Mouse (Mus musculus) MN1 (cell line): ENCODE measurements around the gene Ush1c.

ENCODE experiments used
- DNase-seq: peaks from one replicate; pipeline ENCODE4 v3.0.0-alpha.2; 2016; ENCODE audit warnings: low spot score

Gene Ush1c

GRCm38 (mm10) chr7:46238346-46238745, at the start of gene Ush1c:
Gene Ush1c (minus strand): TSS chr7:46238503.
- DNase-seq, result no peak

DNA sequence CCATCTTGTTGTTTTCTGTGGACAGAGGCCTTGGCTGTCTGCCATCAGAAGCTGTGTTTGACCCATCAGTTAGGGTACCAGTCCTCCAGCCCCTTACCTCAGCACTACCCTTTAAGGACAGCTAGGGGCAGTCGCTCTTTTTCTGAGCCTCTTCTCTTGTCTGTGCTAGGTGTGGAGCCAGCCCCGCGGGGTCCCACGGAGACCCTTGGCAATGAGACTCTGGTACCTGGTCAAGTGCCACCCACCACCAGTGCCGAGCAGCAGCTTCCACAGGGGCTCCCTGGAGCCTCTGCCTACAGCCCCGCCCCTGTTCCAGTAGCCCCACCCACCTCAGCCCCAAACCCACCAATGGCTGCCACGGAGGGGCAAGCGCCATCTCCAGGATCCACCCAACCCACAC, 48.7 kb upstream of the Ush1c start:
- no peak for DNase-seq

DNA sequence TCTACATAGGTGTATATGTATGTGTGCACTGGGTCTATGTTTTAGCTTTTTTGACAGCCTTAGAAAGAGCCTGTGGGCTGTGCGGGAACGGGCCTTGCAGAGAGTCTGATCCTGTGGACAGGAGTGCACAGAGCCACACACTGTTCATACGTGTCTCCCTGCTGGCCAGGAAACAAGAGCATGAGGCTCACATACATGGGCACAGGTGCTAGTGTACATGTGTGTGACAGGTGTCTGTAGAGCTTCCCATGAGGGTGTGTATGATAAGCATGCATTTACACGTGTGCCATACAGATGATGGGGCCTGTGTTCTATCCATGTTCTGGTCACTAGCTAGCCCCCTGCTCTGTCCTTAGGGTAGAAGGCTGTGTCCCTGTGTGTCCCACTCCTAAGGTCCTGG, 48.1 kb upstream of the Ush1c start:
- no peak for DNase-seq

- DNase-seq, result no peak
These were observed 47.0 kb upstream of the Ush1c start for GRCm38 (mm10) chr7:46285161-46285839.

DNA sequence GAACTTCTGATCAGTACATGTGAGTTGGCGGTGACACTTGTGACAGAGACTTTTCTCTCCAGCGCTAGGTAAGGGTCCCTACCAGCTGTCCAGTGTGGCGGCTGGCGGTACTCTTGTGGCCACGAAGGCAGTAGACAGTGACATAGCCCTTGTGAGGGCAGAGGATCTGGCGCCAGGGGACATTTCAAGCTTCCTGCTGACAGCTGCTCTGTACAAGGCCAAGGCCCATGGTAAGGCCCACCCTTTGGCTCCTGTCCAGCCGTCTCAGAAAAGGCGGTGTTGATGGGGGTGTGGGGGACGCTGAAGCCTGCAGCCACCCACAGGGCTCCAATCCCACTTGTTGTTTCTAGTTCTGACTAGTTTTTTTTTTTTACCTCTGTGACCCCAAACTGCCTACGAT, 45.4 kb upstream of the Ush1c start:
- DNase-seq, result no peak

- no peak for DNase-seq
These were observed 44.0 kb upstream of the Ush1c start for GRCm38 (mm10) chr7:46282276-46282675.

- DNase-seq, result no peak
These were observed 42.6 kb upstream of the Ush1c start for GRCm38 (mm10) chr7:46280896-46281295.

DNA sequence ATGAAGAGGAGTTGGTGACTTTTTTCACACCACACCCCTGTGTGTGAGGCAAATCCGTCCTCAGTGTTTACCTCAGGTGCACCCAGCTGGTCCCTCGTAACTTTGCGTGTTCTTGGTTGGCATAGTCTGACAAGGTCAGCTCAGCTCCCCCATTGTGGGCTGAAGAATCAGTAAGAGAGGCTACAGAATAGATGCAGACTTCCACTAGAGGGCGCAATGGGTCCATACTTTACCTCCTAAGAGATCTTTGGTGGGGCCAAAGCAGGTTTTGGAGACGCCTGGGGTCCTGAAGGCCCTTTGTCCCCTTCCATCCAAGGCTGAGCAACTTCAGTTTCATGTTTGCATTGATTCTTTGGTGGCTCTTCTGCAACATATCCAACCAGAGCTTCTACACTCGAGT, 41.6 kb upstream of the Ush1c start:
- DNase-seq, result peak; percentile 54

- DNase-seq, result no peak
These were observed 37.9 kb upstream of the Ush1c start for GRCm38 (mm10) chr7:46276156-46276555.

- DNase-seq, result no peak
These were observed 13.5 kb upstream of the Ush1c start for GRCm38 (mm10) chr7:46251841-46252240.

GRCm38 (mm10) chr7:46247606-46248005, 9.3 kb upstream of the Ush1c start:
- no peak for DNase-seq

DNA sequence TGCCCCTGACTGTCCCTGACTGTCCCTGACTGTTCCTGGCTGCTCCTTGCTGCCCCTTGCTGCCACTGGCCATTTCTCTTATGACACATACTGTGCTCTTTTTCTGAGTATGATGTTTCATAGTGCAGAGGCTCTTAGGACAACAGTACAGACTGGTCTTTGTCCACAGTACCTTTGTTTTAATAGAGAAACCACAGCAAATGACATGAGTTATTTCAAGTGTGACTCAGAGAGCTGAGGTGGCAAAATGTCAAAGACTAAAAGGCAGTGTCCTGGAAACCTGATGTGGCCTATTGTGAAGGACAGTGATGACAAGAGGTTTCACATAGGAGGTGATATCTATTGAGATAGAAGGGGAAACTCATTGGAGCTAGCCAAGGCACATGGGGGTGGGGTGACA, 8.6 kb upstream of the Ush1c start:
- DNase-seq, result no peak

DNA sequence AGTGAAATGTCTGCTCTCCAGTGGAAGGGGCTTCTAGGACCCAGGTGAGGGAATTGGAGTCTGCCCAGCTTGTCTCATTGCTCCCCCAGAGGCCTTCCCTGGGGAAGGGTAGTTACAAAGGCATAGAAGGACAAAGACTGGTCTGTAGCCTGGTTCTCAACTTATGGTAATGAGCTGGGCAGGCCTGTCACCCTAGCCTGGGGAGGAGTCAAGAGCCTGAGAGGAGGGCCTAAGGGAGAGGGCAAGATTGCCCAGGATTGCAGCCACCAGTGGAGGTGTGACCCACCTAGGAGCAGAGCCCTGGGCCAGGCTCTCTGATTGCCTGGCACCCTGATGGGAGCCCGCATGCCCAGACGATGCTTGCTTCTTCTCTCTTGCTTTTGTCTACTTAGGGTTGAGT, 2.4 kb upstream of the Ush1c start, which contains the start of gene Otog:
TSS of gene Otog (plus strand) at position 292 of the 400 bp plus-strand sequence.
- DNase-seq, result no peak

DNA sequence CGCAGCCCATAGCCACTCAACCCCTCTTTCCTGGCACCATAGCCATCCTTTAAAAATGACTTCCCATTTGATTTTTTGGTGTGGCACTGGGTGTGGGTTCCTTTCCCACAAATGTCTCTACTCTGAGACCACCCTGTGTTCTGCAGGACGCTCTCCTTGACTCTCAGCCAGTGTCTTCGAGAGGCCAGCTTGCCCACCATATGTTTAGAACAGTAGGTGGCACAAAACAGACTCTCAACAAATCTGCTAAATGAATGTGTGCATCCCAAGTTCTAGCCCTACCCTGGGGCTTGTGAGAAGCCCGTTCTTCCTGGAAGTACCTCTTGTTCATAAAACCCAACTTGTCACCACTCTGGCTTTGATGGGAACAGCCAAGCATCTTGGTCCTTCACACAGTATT, 1.8 kb upstream of the Ush1c start:
- no peak for DNase-seq

DNA sequence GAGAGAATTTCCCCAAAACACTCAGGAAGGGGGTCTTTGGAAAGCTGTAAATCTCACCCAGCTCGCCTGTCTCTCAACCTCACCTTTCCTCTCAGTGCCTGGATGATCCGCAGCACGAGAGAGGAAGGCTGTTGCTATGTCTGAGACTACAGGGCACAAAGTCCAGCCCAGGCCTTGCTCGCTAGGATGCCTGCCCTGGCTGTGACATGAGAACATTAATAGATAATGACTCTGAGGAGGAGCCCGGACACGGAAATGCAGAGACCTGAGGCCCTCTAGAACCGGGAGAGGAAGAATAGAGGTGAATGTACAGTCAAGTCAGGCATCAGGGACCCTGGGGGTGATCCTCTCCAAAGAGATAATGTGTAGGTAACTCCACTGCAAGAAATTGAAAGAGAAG, 1.1 kb downstream of the Ush1c start:
- DNase-seq, result no peak

- DNase-seq, result no peak
These were observed 1.9 kb downstream of the Ush1c start for GRCm38 (mm10) chr7:46236363-46236762.

GRCm38 (mm10) chr7:46235948-46236347, 2.4 kb downstream of the Ush1c start:
- DNase-seq, result no peak

DNA sequence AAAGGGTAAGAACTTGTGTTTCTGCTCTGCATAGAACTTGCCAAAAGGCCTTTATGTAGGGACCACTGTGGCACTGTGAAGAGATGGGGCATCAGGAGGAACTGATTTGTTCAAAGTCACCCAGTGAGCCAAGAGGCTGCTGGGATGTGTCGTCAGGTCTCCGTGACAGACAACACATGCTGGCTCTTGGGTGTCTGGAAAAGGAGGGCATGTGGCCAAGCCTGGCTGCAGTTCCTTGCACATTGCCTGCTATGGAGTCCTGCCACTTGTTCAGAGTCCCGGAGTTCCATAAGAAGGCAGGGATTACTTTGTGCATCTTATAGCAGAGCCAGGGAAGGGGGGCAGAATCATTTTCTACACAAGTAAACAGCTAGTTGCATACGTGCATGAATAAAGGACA, 11.4 kb downstream of the Ush1c start:
- peak; percentile 63 for DNase-seq

GRCm38 (mm10) chr7:46226253-46226652, 12.1 kb downstream of the Ush1c start:
- peak; percentile 57 for DNase-seq

DNA sequence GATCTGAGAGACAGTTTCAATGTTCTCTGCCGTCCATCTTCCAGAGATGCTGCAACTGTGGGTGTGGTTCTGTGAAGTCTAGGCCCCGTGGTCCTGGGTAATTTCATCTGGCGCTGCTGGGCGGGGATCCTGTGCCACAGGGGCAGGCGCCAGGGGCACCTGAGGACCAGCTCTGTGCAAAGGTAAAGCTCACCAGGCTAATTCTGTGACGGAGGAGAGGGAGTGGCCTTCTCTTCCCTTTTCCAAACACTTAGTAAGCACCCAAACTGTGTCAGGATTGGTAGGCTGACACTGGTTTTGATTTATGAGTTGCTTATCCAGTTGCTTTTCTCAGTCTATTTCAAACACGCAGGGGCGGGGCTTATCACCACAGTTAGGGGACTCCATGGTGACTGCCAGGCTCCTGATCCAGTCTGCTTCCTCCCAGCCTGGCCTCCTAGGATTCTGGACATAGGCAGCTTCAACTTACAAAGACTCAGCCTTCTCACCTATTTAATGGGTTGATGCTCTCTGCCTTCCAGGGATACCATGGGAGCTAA, 17.6 kb downstream of the Ush1c start:
- no peak for DNase-seq

- no peak for DNase-seq
These were observed 19.9 kb downstream of the Ush1c start for GRCm38 (mm10) chr7:46218415-46218814.

DNA sequence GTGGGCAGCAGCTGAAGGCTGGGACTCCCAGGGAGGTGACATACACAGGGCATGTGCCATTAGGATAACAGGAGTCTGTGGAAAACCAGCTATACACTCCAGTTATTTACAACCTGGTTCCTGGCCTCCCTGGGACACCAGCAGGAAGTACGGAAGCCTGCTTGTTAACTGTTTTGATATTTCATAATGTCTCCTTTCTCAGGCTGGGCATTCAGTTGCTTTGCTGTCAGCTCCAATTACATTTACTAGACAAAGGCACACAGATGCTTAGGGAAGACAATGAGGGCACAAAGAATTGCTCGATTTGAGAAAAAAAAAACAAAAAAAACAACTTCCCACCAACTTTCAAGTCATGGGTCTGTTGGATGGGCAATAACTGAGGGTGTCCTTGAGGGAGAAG, 21.8 kb downstream of the Ush1c start:
- no peak for DNase-seq

DNA sequence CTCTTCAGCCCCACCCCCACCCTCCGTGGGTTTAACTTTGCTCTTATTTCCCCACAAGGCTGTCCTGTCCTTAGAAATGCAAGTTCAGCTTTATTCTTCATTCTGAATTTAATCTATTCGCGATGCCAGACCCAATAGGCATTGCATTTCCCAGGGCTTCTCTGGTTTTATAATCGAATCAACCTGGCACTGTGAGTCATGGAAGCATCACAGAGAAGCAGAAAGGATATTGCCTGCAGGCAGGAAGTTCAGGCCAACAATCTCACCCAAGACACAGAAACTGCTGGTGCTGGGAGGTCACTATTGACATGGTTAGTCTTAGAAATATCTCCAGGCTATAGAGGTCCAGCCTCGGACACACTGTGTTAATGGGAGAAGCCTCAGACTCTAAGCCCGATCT, 28.0 kb downstream of the Ush1c start:
- DNase-seq, result peak; percentile 85

DNA sequence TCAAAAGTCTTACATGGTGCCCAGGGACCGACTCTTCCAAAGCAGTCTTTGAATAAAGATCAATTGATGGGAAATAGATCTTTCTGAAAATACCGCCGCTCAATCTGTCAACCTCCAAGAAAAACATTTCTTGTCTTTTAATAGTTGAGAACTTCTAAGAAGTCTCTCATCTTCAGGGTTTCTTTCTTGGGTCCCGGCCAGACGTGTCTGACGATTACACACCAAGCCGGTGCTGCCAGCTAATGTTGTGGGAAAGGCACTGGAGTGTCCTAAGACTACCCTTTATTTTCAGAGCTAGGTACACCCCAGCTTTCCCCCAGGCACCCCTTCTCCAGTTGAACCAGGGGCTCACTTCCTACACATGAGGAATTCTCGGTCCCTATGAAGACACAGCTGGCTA, 30.2 kb downstream of the Ush1c start:
- DNase-seq, result no peak
